Mouse (Mus musculus): ENCODE data around the gene Sptbn4.

The Sptbn4 gene

GRCm38 (mm10) chr7:27474490-27474954, 27.0 kb upstream of the Sptbn4 start:
- peak; percentile 98 to 99 for DNase-seq (ENCODE audit: low spot score in 2 of 2)

GRCm38 (mm10) chr7:27473835-27474489, 26.5 kb upstream of the Sptbn4 start:
- no peak for DNase-seq (ENCODE audit: low spot score in 2 of 2)

DNA sequence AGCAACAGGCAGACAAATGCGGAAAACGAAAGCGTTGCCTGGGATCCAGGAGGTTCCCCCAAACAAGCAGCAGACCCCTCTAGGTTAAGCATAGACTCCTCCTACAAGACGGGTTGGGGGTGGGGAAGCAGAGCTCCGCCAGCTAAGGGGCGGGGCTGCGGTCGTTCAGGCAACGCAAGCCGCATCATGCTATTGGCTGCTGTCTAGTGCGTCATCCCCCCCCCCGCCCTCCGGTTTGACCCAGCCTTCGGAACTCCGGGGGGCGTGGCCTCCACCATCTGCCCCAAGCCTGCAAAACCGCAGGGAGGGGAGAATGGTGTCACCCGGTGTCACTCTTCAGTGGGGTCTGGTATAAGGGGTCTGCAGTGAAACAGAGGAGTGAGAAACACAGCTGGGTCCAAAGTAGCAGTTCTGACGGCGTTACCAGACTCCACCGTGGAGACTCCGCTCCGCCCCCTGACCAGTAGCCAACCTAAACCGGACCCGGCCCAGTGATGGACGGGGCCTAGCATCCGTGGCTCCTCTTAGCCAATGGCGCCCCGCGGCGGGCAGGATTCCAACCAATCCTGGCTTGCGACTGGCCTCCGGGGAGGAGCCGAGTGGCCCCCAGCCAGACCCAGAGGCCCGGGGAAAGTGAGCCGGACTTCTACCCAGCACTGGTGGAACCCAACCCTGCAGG, 25.8 kb upstream of the Sptbn4 start, which contains the start of gene Sertad3:
Gene Sertad3, plus strand, starts transcription at position 613 of the 679 bp plus-strand sequence.
- peak; percentile 98 to 99 for DNase-seq (ENCODE audit: low spot score in 2 of 2)

DNA sequence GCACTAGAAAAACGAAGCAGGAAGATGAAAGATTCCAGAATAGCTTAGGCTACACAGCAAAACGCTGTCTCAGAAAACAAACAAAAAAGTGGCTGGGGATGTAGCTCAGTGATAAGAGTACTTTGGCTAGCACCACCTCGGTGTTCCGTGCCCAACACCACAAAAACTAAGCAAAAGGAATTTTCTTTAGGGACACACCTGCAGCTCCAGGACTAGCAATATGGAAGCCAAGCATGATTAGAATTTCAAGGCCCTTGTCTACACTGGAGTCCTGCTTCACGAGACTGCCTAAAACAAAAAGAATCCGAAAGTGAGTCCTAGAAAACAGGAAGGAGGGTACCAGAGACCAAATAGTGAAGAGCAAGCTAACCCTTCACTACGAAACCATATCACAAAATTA, 25.1 kb upstream of the Sptbn4 start:
- no peak for DNase-seq (ENCODE audit: low spot score in 2 of 2)

DNA sequence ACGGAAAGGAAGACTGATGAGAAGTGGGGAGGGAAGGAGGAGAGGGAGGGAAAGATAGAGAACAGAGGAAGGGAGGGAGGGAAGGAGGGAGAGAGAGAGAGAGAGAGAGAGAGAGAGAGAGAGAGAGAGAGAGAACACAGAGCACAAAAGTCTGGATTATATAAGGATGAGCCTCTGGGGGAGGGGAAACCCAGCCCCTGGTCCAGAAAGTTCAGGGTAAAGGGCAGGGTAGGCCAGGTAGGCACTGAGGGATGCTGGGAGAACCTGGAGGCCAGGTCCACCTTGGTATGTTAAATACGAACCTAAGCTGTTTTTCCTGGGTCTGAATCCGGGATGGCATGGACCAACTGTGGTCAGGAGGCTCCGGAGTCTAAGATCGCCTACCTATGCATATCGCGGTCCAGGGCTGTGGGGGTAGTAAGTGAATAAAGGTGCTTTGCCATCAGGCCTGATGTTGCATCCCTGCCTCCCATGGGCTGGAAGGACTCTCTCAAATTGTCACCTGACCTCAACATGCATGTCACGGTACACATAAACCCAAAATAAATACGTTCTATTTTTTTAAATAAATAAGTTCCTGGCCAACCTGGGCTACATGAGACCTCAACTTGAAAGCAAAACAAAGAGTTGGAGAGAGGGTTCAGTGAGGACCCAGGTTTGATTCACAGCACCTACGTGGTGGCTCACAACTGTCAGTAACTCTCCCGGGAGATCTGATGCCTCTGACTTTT, 24.1 kb upstream of the Sptbn4 start:
- DNase-seq (ENCODE audit: low spot score in 2 of 2): no peak

- DNase-seq (ENCODE audit: low spot score in 2 of 2): no peak
These were observed 20.2 kb upstream of the Sptbn4 start for GRCm38 (mm10) chr7:27467648-27468047.

GRCm38 (mm10) chr7:27460477-27460876, 13.0 kb upstream of the Sptbn4 start:
- DNase-seq (ENCODE audit: low spot score in 2 of 2): no peak

GRCm38 (mm10) chr7:27459640-27460039, 12.2 kb upstream of the Sptbn4 start:
- no peak for DNase-seq (ENCODE audit: low spot score in 2 of 2)

- DNase-seq (ENCODE audit: low spot score in 2 of 2): no peak
These were observed 11.1 kb upstream of the Sptbn4 start for GRCm38 (mm10) chr7:27458614-27459013.

- DNase-seq (ENCODE audit: low spot score in 2 of 2): no peak
These were observed 7.8 kb upstream of the Sptbn4 start for GRCm38 (mm10) chr7:27455273-27455672.

DNA sequence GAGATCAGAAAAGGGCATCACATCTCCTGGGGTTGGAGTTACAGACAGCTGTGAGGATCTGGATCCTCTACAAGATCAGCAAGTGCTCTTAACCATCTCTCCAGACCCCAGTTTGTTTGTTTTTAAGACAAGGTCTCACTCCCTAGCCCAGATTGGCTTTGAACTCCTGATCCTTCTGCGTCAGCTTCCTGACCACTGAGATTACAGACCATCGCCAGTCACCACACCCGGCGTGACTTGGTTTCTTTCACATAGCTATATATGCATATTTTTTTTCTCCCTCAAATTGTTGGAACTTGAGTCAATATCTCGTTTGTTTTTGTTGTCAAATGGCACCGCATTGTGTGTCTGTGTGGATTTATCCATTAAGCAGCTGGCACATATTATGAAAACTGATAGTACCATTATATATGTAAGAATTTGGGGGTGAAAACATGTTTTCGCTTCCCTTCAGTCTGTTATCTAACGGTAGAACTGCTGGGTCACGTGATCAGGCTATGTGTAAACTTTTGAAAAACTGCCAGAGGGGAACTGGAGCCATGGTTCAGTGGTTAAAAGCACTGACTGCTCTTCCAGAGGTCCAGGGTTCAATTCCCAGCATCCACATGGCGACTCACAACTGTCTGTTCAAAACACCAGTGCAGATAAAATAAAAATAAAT, 7.1 kb upstream of the Sptbn4 start:
- no peak for DNase-seq (ENCODE audit: low spot score in 2 of 2)

DNA sequence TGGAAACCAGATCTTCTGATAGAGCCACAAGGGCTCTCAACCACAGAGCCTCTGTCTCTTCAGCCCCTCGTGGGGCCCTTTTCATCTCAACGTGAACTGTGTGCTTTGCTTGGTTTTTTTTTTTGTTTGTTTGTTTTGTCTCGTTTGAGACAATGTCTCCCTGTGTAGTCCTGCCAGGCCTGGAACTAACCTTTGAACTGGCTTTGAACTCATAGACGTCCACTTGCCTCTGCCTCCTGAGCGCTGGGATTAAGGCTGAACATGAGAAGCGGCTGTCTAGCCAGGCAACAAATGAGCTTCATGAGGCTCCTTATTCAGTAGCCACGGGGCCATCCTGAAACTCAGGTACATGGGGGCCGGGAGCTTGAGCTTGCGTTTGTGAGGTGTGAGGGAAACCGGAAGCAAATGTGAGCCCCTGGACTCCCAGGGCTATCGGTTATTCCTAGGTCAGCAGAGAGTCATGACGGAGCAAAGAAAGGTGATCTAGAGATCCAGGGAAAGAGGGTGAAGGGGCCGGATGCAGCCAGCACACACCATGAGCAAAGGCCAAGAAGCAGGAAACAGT, 4.8 kb upstream of the Sptbn4 start:
- no peak for DNase-seq (ENCODE audit: low spot score in 2 of 2)

DNA sequence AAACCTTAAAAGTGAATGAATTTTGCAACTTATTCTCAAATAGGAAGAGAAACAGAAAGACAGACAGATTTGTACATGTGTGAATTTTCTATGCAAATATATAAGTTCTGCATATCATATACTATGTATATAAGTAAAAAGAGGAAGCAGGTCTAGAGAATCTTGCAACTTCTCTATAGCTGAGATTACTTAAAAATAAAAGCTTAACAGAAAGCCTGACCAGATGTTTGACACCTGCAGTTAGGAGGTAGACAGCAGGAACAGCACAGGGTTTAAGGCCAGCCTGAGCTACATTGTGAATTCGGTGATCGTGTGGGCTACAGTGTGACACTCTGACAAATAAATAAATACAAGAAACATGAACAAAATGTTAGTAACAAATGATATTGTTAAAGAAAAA, 3.9 kb upstream of the Sptbn4 start:
- no peak for DNase-seq (ENCODE audit: low spot score in 2 of 2)

- peak in 1 of 2 experiments; percentile 73 for DNase-seq (ENCODE audit: low spot score in 2 of 2)
These were observed 1.9 kb upstream of the Sptbn4 start for GRCm38 (mm10) chr7:27449256-27449862.

- DNase-seq (ENCODE audit: low spot score in 2 of 2): peak; percentile 59 to 67
These were observed 1.1 kb upstream of the Sptbn4 start for GRCm38 (mm10) chr7:27448421-27449206.

DNA sequence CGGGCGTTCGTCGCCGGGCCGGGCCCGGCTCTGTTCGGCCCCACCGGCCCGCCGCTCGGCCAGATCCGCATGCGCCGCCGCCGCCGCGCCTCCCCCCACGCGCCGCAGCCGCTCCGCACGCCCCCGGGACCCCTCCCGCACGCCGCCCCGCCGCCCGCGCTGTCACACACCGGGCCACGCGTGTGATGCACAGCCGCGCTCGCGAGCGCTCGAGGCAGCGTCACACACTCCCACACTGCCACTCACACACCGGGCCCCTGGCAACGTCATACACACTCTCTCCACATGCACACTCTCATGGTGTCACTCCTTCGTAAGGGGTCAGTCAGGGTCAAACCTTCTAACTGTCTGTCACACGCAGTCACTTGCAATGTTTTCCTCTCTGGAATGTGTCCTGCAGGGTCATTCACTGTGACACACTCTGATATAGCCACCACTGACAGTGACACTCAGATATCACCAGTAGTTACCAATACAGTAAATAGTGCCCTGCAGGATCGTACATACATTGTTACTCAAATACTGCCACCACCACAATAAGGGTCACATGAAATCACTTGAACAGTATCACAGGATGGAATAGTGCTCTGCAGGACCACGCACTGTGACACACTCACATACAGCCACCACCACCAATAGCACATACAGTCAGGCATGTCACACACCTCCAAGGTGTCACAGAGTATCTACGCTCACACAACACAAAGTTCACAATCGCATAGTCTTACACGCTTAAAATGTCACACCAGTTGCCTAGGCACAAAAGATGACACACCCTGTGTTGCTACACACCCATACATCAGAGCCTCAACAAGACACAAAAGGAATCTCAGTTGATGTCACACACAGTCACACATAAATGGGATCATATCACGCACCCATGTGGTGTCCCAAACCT, 716 bp downstream of the Sptbn4 start:
- DNase-seq (ENCODE audit: low spot score in 2 of 2): peak; percentile 88 to 93

DNA sequence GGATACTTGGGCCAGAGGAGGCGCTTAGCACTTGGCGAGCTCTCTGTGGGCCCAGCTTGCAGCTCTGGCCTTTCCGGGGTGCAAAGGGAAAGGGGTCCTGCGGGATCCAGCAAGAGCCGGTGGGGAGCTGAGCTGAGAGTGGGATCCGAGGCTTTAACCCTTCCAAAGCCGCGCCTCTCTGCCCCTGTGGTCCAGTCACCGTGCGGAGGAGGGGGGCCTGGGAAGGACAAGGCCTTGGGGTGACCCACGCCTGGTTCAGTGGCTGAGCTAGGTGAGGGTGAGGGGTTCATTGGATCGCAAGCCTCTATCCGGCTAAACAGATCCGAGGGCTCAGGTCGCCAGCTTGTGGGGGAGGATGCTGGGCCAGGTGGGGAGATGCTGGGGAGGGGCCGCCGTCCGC, 1.4 kb downstream of the Sptbn4 start:
- DNase-seq (ENCODE audit: low spot score in 2 of 2): peak; percentile 35 to 52

DNA sequence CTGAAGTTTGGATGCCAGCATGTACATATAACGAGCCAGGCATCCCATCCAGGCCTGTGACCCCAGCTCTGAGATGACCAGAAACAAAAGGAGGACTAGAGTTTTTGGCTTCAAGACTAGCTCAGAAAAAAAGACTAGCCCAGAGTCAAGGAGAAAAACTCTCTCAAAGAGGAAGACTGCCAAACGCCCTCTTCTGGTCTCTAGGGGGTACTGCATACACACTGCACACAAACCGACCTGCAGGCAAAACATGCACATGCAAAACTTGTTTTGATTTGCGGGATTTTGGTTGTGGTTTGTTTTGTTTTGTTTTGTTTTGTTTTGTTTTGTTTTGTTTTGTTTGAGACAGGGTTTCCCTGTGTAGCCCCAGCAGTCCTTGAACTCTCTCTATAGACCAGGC, 7.5 kb downstream of the Sptbn4 start:
- no peak for DNase-seq (ENCODE audit: low spot score in 2 of 2)

GRCm38 (mm10) chr7:27437544-27437943, 9.9 kb downstream of the Sptbn4 start:
- DNase-seq (ENCODE audit: low spot score in 2 of 2): no peak
